Mouse (Mus musculus) midbrain, embryonic 10.5 days (tissue): ENCODE measurements around the gene Grm8. TPM values are rescaled to one million over a fixed set of nuclear protein-coding genes. Genes with fewer than 3 reads are reported as not detected.
A peak's percentile ranks its signal among the peaks of the same experiment; 100 is the strongest.

Experiments
- DNase-seq: peaks from one replicate; pipeline ENCODE4 v3.0.0-alpha.2; 2017; ENCODE audit warnings: low spot score
- H3K27ac ChIP-seq: fragments of 300-500 bp; sonication (generic); replicated peaks from 2 replicates; pipeline ENCODE4 v1.5.1; 2016; ENCODE audit warnings: mild to moderate bottlenecking
- H3K27me3 ChIP-seq: fragments of 300-500 bp; sonication (generic); 2 replicates; pipeline ENCODE4 v1.6.1; 2016; ENCODE audit warnings: low read depth, mild to moderate bottlenecking; ENCODE audit not compliant: poor library complexity, severe bottlenecking
- H3K36me3 ChIP-seq: fragments of 300-500 bp; sonication (generic); 2 replicates; pipeline ENCODE4 v1.6.1; 2016; ENCODE audit warnings: mild to moderate bottlenecking, moderate library complexity
- H3K4me1 ChIP-seq: fragments of 300-500 bp; sonication (generic); 2 replicates; pipeline ENCODE4 v1.6.1; 2016
- H3K4me3 ChIP-seq: fragments of 300-500 bp; sonication (generic); 2 replicates; pipeline ENCODE4 v1.5.1; 2016; ENCODE audit warnings: mild to moderate bottlenecking, moderate library complexity
- H3K9me3 ChIP-seq: fragments of 300-500 bp; sonication (generic); replicated peaks from 2 replicates; pipeline ENCODE4 v1.6.1; 2016; ENCODE audit warnings: mild to moderate bottlenecking
- WGBS: fragments of 180-500 bp; shearing (Covaris S2); methylation state at CpG from one replicate; pipeline ENCODE4 v1.1.7; 2016; 5-methylcytosine and 5-hydroxymethylcytosine counted together
- polyA plus RNA-seq: library from polyadenylated mRNA; unstranded; fragments of >200 nt; fragmentation: Nextera tagmentation; extraction: Ambion mirVana; gene quantifications from 2 replicates; pipeline ENCODE4 v1.2.1, GENCODE M21; 2016

Gene Grm8
- polyA plus RNA-seq, 1 experiment from 2014 or later, result 0.93 TPM

DNA sequence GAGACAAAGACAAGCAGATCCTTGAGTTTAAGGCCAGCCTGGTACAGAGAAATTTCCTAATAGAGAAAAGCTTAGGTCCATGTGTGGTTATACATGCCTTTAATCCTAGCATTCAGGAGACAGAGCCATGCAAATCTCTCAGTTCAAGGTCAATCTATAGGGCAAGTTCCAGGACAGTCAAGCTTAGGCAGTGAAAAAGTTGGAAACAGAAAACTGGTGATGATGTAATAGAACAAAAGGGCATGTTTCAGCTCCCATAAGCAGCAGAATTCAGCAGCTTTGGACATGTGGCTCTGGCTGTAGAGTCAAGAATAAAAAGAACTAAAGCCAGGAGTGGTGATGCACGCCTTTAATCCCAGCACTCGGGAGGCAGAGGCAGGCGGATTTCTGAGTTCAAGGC lies 336.2 kb downstream of the Grm8 start:
- H3K36me3 ChIP-seq, result no peaks in the 10 kb centered on the region
- no peaks in the 10 kb centered on the region for H3K9me3 ChIP-seq
- H3K27me3 ChIP-seq, result no peaks in the 10 kb centered on the region
- H3K4me1 ChIP-seq, result no peaks in the 10 kb centered on the region
- WGBS, result 94% methylated on average over 3 of the region's 3 CpGs
- no peak overlapping the region for H3K4me3 ChIP-seq
- H3K27ac ChIP-seq, result no peak overlapping the region
- DNase-seq, result no peak

DNA sequence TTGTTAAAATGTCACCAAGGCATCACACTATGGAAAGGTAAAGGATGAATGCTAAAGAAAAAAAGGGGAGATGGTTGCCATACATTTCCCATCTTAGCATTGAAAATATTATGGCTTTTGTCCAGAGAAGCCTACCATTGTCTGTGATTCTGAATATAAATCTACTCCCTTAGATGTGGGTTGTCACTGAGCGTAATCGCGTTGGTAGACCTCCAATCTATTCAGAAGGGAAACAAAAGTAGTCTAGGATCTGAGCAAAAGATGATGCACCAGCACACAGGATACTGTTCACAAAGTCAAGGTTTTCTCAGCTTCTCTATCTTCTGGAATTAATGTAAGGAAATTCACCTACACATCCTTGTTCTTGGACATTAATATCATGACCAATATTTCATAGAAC lies 345.4 kb downstream of the Grm8 start:
- no peaks in the 10 kb centered on the region for H3K9me3 ChIP-seq

DNA sequence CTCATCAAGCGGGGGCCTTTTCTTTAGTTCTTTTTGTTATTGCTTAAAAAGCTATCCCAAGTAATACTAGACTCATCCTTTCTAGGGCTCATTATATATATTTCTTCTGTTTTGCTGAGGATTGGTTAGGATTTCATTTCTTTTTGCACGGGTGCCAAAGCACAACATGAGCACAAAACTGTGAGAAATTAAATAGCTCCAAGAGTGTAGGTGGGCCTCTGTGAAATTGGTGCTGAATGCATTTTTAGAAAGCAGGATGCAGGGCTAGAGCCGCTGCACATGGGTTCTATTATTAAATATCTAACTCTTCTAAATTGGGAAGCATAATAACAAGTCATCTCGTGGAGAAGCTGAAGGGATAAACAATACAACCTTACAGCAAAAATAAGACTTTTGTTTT lies 345.8 kb downstream of the Grm8 start:
- no peak overlapping the region for H3K4me3 ChIP-seq
- no peaks in the 10 kb centered on the region for H3K36me3 ChIP-seq
- no peaks in the 10 kb centered on the region for H3K27me3 ChIP-seq
- no peaks in the 10 kb centered on the region for H3K4me1 ChIP-seq
- no peaks in the 10 kb centered on the region for H3K9me3 ChIP-seq
- WGBS, result 85% methylated on average over 4 of the region's 4 CpGs
- H3K27ac ChIP-seq, result no peak overlapping the region
- no peak for DNase-seq

More for the DNA sequence above, 345.4 kb downstream of the Grm8 start:
- Histone ChIP-seq H3K27ac (no peak overlapping the region), H3K36me3 (no peaks in the 10 kb centered on the region), H3K4me1 (no peaks in the 10 kb centered on the region), H3K27me3 (no peaks in the 10 kb centered on the region), H3K4me3 (no peak overlapping the region)
- no peak for DNase-seq
- WGBS, result 84% methylated on average over 3 of the region's 3 CpGs

DNA sequence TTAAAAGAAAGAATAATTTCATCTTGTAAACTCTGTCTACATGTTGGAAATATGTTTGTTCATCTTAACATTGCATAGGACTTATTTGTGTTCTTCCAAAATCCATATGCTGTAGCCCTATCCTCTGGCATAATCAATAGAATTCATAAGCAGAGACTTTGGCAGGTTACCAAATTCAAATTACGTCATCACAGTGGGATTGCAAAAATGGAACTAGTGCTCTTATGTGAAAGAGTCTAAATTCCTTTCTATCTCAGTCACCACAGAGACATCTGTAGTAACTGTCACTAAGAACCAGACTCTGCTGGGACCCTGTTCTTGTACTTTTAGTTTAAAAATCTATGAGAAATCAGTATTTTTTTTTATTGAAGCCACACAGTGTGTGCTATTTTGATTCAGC lies 352.7 kb downstream of the Grm8 start:
- H3K4me3 ChIP-seq, result no peak overlapping the region
- WGBS, result 86% methylated on average over 1 of the region's 1 CpGs
- DNase-seq, result no peak
- H3K9me3 ChIP-seq, result no peaks in the 10 kb centered on the region
- no peaks in the 10 kb centered on the region for H3K4me1 ChIP-seq
- no peaks in the 10 kb centered on the region for H3K27me3 ChIP-seq
- no peaks in the 10 kb centered on the region for H3K36me3 ChIP-seq
- H3K27ac ChIP-seq, result no peak overlapping the region

DNA sequence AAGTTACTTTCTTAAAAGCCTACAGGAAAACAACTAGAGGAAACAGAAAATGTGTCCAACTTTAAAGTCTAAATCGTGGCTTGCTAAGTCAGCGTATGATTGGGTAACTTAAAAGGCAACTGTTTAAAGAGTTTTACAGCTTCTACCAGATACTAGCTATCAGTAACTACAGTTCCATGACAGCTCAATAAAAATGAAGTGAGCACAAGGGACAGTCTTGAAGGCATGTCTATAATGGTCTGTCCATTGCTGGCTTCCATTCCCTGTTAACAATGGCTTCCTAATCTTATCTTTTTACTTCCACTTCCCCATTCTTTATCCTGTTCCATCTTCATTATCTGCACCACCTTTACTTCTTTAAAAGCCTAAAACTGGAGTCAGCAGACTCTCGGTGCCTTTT lies 353.6 kb downstream of the Grm8 start:
- DNase-seq, result no peak
- no peaks in the 10 kb centered on the region for H3K36me3 ChIP-seq
- H3K27ac ChIP-seq, result no peak overlapping the region
- no peaks in the 10 kb centered on the region for H3K4me1 ChIP-seq
- H3K27me3 ChIP-seq, result no peaks in the 10 kb centered on the region
- H3K4me3 ChIP-seq, result no peak overlapping the region
- WGBS, result 84% methylated on average over 3 of the region's 3 CpGs
- H3K9me3 ChIP-seq, result no peaks in the 10 kb centered on the region

DNA sequence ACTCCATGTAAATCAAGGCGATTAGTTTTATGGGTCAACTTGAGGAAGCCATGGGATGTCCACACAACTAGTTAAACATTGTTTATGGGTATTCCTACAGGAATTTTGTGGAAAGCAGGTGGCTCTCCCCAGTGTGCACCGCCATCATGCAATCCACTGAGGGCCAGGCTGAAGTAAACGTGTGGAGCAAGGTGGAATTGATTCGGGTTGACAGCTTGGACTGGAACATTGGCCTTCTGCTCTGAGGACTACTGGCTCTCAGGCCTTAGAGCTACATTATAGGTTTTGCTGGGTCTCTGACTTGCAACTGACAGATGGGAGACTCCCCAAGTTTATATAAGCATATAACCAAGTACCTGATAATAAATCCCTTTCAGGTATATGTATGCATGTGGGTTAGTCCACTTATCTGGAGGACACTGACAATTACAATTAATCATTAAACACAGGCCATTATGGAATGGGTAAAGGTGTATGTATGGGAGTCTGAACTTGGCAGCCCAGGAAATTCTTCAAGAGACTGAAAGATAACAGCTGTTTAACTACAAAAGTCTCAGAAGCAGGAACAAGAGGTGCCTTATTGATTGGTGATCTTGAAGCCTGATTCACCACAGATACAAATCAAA lies 359.2 kb downstream of the Grm8 start:
- no peak overlapping the region for H3K27ac ChIP-seq
- H3K36me3 ChIP-seq, result no peaks in the 10 kb centered on the region

DNA sequence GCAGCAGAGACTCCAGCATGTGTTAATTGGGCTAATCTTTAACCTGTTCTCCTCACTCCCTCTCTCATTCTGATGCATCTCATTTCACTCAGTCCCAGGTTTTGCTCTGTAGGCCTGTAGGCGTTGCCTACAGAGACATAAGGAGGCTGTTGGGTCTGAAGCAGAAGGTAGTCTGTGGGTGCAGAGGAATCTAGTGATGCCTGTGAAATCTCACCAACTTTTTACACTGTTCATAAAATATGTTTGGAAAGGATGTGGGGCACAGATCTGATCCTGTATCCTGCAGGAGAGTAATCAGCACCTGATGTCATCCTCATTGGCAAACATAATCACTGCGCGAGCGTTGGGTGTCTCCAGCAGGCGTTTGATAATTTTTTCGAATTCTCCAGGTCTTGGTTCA lies 372.9 kb downstream of the Grm8 start:
- Histone ChIP-seq H3K9me3 (no peaks in the 10 kb centered on the region), H3K36me3 (no peaks in the 10 kb centered on the region), H3K4me3 (no peak overlapping the region), H3K27me3 (no peaks in the 10 kb centered on the region), H3K27ac (no peak overlapping the region), H3K4me1 (no peaks in the 10 kb centered on the region)
- WGBS, result 92% methylated on average over 6 of the region's 6 CpGs
- DNase-seq, result no peak

More for the DNA sequence above, 359.2 kb downstream of the Grm8 start:
- 83% methylated on average over 4 of the region's 4 CpGs for WGBS
- Histone ChIP-seq H3K4me3 (no peak overlapping the region), H3K9me3 (no peaks in the 10 kb centered on the region), H3K27me3 (no peaks in the 10 kb centered on the region), H3K4me1 (no peaks in the 10 kb centered on the region)
- DNase-seq, result no peak

DNA sequence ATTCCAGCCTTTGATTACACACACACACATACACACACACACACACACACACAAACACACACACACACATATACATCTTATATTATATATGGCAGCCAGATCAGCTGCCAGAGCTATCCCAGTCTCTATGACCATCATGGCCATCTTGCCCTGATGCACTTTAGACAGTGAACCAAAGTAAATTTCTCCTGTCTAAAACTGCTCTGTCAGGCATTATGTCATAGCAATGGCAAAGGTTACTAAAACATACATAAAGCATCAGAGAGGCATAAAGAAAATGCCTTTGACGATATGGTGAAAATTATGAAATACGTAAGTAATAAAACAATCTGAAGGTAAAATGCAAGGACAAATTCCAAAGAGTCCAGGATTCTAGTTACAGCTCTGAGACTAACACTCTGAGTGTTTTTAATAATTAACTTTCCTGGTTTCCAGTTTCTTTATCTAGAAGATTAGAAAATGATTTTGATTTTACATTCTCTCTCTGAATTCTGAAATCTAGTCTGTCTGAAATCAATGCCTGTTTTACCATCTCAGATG lies 381.6 kb downstream of the Grm8 start:
- DNase-seq, result no peak
- WGBS, result 97% methylated on average over 2 of the region's 2 CpGs
- no peak overlapping the region for H3K27ac ChIP-seq

DNA sequence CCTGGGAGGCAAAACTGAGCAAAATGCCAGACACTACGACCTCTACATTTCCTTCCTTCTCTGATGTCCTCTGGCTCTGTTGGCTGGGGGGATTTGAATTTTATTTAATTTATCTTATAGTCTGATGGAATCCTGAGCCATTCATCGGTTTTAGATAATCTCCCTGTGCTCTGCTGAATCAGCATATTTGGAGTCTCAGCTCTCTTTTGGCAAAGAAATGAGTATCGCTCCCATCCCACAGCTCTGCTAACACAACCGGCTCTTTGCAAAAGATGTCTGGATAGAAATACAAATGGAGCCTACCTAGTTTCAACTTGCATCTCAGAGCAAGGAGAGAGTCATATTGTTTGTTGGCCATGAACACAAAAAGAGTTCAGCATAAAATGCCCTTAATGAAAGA lies 388.5 kb downstream of the Grm8 start:
- no peak overlapping the region for H3K27ac ChIP-seq
- H3K9me3 ChIP-seq, result no peaks in the 10 kb centered on the region
- DNase-seq, result no peak
- H3K4me3 ChIP-seq, result no peak overlapping the region
- H3K4me1 ChIP-seq, result peaks cover 12% of the 10 kb centered on the region
- 58% methylated on average over 4 of the region's 4 CpGs for WGBS
- H3K36me3 ChIP-seq, result no peaks in the 10 kb centered on the region
- no peaks in the 10 kb centered on the region for H3K27me3 ChIP-seq

More for the DNA sequence above, 381.6 kb downstream of the Grm8 start:
- H3K27me3 ChIP-seq, result no peaks in the 10 kb centered on the region
- H3K4me1 ChIP-seq, result peaks cover 8% of the 10 kb centered on the region
- no peak overlapping the region for H3K4me3 ChIP-seq
- H3K36me3 ChIP-seq, result no peaks in the 10 kb centered on the region
- H3K9me3 ChIP-seq, result no peaks in the 10 kb centered on the region

DNA sequence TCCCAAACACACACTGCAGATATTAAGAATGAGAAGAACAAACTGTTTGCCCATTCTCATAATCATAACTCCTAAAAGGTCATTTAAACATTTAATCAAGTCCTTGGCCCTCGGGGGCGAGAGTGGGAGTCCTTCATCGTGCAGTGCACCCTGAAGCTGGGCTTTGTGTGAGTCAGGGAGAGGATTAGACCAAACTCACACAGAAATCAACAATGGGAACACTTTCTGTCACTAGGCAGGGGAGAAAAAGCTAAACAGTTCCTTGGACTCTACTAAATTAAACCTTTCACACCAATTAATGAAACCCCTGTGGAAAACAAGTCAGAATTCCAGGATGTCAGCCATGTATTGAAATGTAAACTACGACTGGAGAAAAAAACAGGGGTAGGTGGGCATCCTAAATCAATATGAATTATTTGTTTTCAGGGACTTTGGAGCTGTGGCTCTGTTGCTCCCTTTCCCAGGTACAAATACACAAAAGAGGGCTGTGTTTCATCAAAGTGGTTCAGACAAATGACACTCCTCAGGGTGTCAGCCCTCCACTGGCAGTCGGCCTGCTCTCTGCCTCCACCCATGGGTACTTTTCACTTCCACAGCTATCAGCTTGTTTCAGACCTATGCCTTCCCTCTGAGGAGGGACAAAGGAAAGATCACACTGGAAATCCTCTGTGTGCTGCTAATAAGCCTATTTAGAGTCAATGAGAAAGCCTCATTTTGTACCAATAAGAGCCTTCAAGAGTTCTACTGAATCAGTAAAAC lies 389.1 kb downstream of the Grm8 start:
- H3K4me1 ChIP-seq, result peaks cover 12% of the 10 kb centered on the region
- no peaks in the 10 kb centered on the region for H3K36me3 ChIP-seq
- no peak overlapping the region for H3K4me3 ChIP-seq
- no peak for DNase-seq
- WGBS, result 16% methylated on average over 5 of the region's 5 CpGs
- 0 out of 2 replicates have a peak overlapping the region, but pooled peaks have one; percentile 52 for H3K27ac ChIP-seq
- H3K9me3 ChIP-seq, result no peaks in the 10 kb centered on the region
- H3K27me3 ChIP-seq, result no peaks in the 10 kb centered on the region

DNA sequence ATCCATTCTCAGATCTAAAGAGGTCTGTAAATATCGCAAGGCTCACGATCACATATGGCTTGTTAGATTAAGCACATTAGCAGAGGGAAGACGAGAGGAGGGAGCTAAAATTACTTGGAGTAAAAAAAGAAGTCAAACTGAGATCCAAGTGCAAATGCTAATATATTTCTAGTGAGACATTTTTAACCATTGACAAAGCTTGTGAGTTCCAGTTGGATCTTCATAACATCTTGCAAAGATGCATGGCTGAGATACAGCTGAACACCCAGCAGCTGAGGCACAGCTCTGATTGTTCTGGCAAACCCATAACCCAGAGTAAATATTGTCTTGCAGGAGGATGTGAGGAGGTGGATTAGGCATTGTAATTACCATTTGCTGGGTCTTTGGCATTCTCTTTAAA lies 445.6 kb downstream of the Grm8 start:
- Histone ChIP-seq H3K4me1 (no peaks in the 10 kb centered on the region), H3K9me3 (no peaks in the 10 kb centered on the region), H3K27me3 (no peaks in the 10 kb centered on the region), H3K36me3 (no peaks in the 10 kb centered on the region), H3K27ac (no peak overlapping the region), H3K4me3 (no peak overlapping the region)
- 84% methylated on average over 3 of the region's 3 CpGs for WGBS
- DNase-seq, result no peak

DNA sequence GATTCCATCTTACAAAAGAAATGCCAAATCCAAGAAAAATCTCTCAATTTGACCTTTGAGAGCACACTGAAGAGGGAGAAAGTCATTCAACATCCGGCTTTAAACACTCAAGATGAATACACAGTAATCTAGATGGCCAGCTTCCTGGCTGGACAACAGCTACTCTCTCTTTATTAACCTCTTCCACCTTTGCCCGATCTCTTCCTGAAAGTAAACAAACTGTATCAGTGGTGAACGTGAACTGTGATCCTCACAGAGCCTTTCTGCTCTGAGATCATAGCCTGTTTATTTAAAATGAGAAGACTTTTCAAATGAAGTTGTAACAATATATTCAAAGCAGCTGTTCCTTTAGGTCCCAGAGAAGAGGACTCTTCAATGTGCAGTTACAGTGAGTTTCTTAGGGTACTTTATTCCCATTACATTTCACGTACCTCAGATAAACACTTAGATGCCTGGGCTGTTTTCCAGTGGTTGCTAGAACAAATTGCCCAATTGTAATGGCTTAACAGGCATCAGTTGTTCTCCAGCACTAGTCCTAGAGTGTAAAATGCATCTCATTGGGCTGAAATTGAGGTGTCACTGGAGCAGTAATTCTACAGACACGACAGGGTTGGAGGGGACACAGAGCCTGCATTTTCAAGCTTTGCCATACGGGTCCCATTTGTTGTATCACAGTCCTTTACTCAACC lies 473.1 kb downstream of the Grm8 start:
- no peaks in the 10 kb centered on the region for H3K4me1 ChIP-seq
- WGBS, result 73% methylated on average over 6 of the region's 6 CpGs
- H3K36me3 ChIP-seq, result no peaks in the 10 kb centered on the region
- no peaks in the 10 kb centered on the region for H3K27me3 ChIP-seq
- DNase-seq, result no peak
- no peak overlapping the region for H3K4me3 ChIP-seq
- H3K9me3 ChIP-seq, result no peaks in the 10 kb centered on the region
- H3K27ac ChIP-seq, result no peak overlapping the region

DNA sequence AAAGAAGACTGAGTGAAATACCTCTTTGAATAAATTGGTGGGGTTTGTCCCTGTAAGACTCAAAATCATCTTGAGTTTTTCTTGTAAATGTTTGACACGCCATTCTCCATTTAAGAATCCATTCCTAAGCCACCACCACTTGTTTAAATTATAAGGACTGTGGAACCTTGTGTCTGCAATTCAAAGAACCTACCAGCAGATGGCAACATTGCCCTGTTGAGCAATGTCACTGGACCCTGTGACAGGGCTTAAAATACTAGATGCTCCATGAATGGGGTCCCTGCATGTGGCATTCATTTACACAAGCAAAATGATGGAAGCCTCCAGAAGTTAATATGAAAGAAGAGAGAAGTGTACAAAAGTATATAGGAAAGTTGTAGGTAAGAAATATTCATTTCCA lies 477.5 kb downstream of the Grm8 start:
- WGBS, result 70% methylated on average over 1 of the region's 1 CpGs
- Histone ChIP-seq H3K36me3 (no peaks in the 10 kb centered on the region), H3K9me3 (no peaks in the 10 kb centered on the region)

More for the DNA sequence above, 477.5 kb downstream of the Grm8 start:
- Histone ChIP-seq H3K27ac (no peak overlapping the region), H3K4me1 (no peaks in the 10 kb centered on the region), H3K4me3 (no peak overlapping the region), H3K27me3 (no peaks in the 10 kb centered on the region)
- DNase-seq, result peak; percentile 50
